Mouse (Mus musculus) kidney, postnatal 25 days (tissue): ENCODE measurements around the gene Zfp324.

Source experiments
- DNase-seq, 2 experiments: peaks; one replicate each; pipeline ENCODE4 v3.0.0; 2021; ENCODE audit warnings: mixed read lengths in 2 of 2

Gene Zfp324

DNA sequence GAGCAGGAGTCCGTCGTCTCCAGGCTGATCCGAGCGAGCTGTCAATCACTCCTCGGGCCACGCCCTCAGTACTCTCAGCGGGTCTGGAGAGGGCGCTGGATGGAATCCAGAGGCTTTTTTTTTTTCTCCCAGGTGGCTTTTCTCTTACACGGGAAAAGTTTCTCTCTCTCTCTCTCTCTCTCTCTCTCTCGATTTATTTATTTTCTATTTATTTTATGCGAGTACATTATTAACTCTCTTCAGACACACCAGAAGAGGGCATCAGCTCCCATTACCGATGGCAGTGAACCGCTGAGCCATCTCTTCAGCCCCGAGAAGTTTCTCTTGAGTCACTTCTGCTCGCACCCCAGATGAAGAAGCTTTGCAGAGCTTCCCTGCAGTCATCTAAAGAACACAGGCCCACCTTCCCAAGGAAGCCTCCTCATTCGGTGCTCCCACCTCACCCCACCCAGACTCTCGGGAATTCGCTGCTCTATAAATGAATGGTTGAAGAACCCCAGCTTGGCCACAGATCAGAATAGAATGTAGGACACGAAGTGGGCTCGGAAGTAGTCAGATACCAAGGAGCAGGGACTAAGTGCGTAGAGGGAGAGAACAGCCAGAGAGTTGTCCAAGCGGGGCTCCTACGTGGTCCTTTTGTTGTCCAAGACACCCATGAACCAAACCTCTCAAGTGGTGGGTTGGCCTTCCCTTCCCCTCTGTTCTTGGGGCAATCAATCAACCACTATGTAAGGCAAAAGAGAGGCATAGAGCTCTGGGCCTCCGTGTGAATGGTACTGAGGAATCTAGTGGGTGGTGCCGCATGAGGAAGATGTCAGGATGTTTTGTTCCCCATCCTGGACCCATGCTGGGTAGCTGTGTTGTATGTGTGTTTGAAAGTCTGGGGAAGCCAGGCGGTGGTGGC, 44.6 kb downstream of the Zfp324 start, which contains the start of gene Zbtb45:
Gene Zbtb45, minus strand, starts transcription at position 30 of the 904 bp plus-strand sequence.
- DNase-seq, result no peak

GRCm38 (mm10) chr7:13013671-13014070, 48.0 kb downstream of the Zfp324 start:
- no peak for DNase-seq

DNA sequence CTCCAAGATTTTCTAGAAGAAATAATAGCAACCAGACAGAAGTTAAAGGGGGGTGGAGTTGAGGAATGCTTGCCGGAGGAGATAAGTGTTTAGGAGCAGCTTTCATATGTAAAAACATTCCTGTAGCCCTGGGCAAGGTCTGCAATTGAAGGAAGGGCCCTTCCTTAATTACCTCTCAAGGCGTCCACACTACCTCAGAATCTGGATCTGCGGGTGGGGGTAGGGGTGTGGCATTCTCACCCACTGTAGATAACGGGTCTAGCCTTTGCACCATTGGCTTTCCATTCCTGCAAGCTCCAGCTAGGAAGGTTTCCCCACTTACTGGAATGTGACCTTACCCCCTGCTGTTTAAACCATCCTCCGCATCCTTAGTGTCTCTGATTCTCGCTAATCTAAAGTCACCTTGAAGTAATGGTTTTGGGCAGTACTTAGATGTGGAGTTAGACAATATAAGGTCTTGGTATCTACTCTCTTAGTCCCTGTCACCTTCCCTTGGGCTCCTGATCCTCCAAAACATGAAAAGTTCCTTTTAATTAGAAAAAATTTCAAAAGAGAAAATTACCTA, 48.7 kb downstream of the Zfp324 start:
- DNase-seq, result no peak

DNA sequence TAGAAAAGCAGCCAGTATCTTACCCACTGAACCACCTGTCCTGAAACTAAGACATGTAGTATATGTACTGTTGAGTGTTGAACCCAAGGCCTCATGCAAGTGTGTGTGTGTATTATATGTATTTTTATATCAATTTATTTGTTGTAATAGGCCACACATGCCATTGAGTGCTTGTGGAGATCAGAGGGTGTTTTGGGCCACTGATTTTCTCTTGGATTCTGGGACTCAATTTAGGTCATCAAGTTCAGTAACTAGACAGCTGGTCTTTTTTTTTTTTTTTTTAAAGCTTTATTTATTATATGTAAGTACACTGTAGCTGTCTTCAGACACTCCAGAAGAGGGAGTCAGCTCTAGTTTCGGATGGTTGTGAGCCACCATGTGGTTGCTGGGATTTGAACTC, 49.6 kb downstream of the Zfp324 start:
- no peak for DNase-seq

GRCm38 (mm10) chr7:13022773-13023535, 57.3 kb downstream of the Zfp324 start:
- DNase-seq, result peak; percentile 77 to 91
